Mouse (Mus musculus) midbrain, embryonic 14.5 days (tissue): ENCODE measurements around the gene Cspg5. TPM values are rescaled to one million over a fixed set of nuclear protein-coding genes. Genes with fewer than 3 reads are reported as not detected.

Experiments used
- ATAC-seq: fragments of 200-750 bp; cut with Nextera tagmentation; 2 replicates; pipeline ENCODE4 v1.8.0; 2017; ENCODE audit warnings: moderate number of reproducible peaks, moderate library complexity; ENCODE audit not compliant: low FRiP score, low TSS enrichment
- DNase-seq: peaks from one replicate; pipeline ENCODE4 v3.0.0-alpha.2; 2015
- H3K27ac ChIP-seq: fragments of 300-500 bp; sonication (generic); replicated peaks from 2 replicates; pipeline ENCODE4 v1.5.1; 2014; ENCODE audit warnings: mild to moderate bottlenecking, low read depth, low read length, moderate library complexity
- H3K27me3 ChIP-seq: fragments of 300-500 bp; sonication (generic); 2 replicates; pipeline ENCODE4 v1.6.1; 2014; ENCODE audit warnings: low read length, control low read depth, mixed read lengths; ENCODE audit not compliant: control insufficient read depth, insufficient read depth
- H3K36me3 ChIP-seq: fragments of 300-500 bp; sonication (generic); 2 replicates; pipeline ENCODE4 v1.6.1; 2014; ENCODE audit warnings: low read length, control low read depth; ENCODE audit not compliant: control insufficient read depth, insufficient read depth
- H3K4me1 ChIP-seq: fragments of 300-500 bp; sonication (generic); 2 replicates; pipeline ENCODE4 v1.6.1; 2014; ENCODE audit warnings: mild to moderate bottlenecking, antibody characterized with exemption, low read length, control low read depth; ENCODE audit not compliant: control insufficient read depth, insufficient read depth
- H3K4me2 ChIP-seq: fragments of 300-500 bp; sonication (generic); 2 replicates; pipeline ENCODE4 v1.6.1; 2014; ENCODE audit warnings: mild to moderate bottlenecking, low read length, moderate library complexity
- H3K4me3 ChIP-seq: fragments of 300-500 bp; sonication (generic); replicated peaks from 2 replicates; pipeline ENCODE4 v1.5.1; 2014; ENCODE audit warnings: low read depth, low read length
- H3K9ac ChIP-seq: fragments of 300-500 bp; sonication (generic); replicated peaks from 2 replicates; pipeline ENCODE4 v1.6.1; 2014; ENCODE audit warnings: mild to moderate bottlenecking, low read length, moderate library complexity
- H3K9me3 ChIP-seq: fragments of 300-500 bp; sonication (generic); 2 replicates; pipeline ENCODE4 v1.6.1; 2016; ENCODE audit warnings: low read length, control low read depth, mixed read lengths; ENCODE audit not compliant: control insufficient read depth
- WGBS: fragments of 180-500 bp; shearing (Covaris S2); extraction: QIAGEN DNeasy Blood & Tissue Kit; methylation state at CpG from one replicate; pipeline ENCODE4 v1.1.7; 2014; 5-methylcytosine and 5-hydroxymethylcytosine counted together
- polyA plus RNA-seq: library from polyadenylated mRNA; unstranded; fragments of >200 nt; fragmentation: Nextera tagmentation; extraction: Ambion mirVana; gene quantifications from 2 replicates; pipeline ENCODE4 v1.2.1, GENCODE M21; 2014

Cspg5 gene
- polyA plus RNA-seq = 105 and 178 TPM in 2 replicates

- Histone ChIP-seq H3K9ac (peak within 1 kb of the TSS; percentile 85), H3K27ac (peak within 1 kb of the TSS; percentile 91), H3K4me3 (peak within 1 kb of the TSS; percentile 79), H3K4me1 (peaks cover 19% of the 10 kb centered on the region), H3K36me3 (peaks cover 35% of the 10 kb centered on the region), H3K4me2 (peak within 1 kb of the TSS; percentile 94), H3K9me3 (no peaks in the 10 kb centered on the region), H3K27me3 (no peaks in the 10 kb centered on the region)
- ATAC-seq (no peak), DNase-seq (no peak)
- 91% methylated on average over 7 of the region's 7 CpGs for WGBS
These were observed at the start of gene Cspg5 for GRCm38 (mm10) chr9:110243221-110243833. Cspg5 (plus strand) TSS chr9:110243783.

- peaks cover 84% of the 10 kb centered on the region for H3K36me3 ChIP-seq
- H3K4me3 ChIP-seq = no peak overlapping the region
- H3K4me2 ChIP-seq = no peak overlapping the region
- H3K9ac ChIP-seq = no peak overlapping the region
- no peaks in the 10 kb centered on the region for H3K9me3 ChIP-seq
- DNase-seq (no peak), ATAC-seq (no peak)
- no peaks in the 10 kb centered on the region for H3K4me1 ChIP-seq
- no peak overlapping the region for H3K27ac ChIP-seq
- 97% methylated on average over 2 of the region's 2 CpGs for WGBS
- no peaks in the 10 kb centered on the region for H3K27me3 ChIP-seq
These were observed 43.7 kb upstream of the Cspg5 start for GRCm38 (mm10) chr9:110199870-110200269.

DNA sequence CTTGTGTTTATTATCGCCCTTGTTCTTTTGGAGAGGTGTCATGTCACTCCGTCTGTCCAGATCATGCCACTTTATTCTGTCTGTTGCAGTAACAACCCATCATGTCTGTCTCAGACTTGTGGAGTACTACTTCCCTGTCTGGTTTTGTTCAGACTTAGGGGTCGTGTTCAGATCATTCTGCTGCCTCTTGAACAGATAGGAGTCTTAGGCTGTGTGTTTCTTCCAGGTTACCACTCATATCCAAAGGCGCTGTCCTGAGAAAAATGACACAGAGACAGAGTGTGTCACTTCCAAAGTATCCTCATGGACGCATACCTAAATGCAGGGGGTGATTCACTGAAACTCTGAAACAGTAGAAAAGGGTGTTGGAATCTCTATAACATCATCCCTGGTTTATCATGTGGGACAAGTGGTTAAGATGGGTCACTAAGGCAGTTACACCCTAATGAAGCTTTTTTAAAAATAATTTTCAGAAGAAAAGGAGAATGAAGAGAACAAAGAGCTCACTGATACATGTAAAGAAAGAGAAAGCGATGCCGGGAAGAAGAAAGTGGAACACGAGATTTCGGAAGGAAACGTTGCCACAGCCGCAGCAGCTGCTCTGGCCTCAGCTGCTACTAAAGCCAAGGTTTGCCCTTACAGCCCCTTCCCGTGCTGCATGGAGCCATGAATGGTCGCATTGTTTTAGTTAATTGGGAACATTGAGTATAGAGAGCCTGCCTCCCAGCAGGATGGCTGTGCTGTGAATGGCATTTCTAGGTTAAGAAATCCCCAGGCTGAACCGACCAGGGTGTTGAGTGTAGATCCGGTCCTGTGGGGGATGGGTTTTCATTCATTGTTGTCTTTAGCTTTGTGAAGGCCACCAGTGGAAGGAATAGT lies 37.8 kb upstream of the Cspg5 start:
- H3K9me3 ChIP-seq = no peaks in the 10 kb centered on the region
- peak overlapping the region; percentile 82 for H3K27ac ChIP-seq
- 23% methylated on average over 15 of the region's 15 CpGs for WGBS
- no peak overlapping the region; the same call in 1 of the 2 replicates for H3K9ac ChIP-seq
- H3K36me3 ChIP-seq = peaks cover 82% of the 10 kb centered on the region
- ATAC-seq = peak; percentile 71
- H3K4me1 ChIP-seq = 0 out of 2 replicates have a peak, but pooled peaks cover 7% of the 10 kb centered on the region
- no peak overlapping the region for H3K4me3 ChIP-seq
- peak; percentile 81 for DNase-seq
- no peak overlapping the region for H3K4me2 ChIP-seq
- H3K27me3 ChIP-seq = no peaks in the 10 kb centered on the region

DNA sequence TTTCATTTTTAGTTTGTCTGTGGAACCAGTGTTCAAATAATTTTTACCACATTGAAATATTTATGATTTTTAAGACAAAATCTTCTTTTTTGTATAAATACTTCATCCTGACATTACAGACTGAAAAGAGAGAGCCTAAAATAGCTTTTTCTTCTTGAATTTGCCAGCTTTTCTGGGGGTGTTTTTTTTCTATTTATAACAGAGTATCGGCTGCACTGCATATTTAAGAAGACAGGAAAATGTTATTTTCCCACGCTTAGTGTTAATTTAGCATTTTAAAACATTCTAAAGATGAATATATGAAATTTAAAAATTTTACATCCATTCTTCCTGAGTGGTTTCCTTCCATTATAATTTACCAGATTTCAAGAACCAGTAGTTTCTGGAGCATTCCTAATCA lies 37.1 kb upstream of the Cspg5 start:
- H3K4me2 ChIP-seq = no peak overlapping the region
- DNase-seq = no peak
- WGBS = 75% methylated on average over 2 of the region's 2 CpGs

DNA sequence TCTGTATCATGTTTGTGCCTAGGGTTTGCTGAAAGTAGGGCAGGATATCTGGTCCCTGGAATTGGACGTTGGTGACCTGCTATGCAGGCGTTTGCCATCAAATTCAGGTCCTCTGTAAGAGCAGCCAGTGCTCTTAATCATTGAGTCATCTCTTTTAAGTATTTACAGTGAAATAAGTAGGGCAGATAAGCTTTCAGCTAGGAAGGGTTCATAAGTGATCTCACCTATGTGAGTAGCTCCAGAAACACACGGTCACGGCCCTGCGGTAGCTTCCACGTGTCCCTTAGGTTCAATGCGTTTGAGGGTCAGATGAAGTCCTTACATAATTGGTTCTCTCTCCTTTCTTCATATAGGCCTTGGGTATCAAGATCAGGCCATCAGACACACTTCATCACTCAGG lies 35.3 kb upstream of the Cspg5 start:
- Histone ChIP-seq H3K4me3 (no peak overlapping the region), H3K4me2 (no peak overlapping the region), H3K27ac (no peak overlapping the region), H3K27me3 (no peaks in the 10 kb centered on the region), H3K36me3 (peaks cover 83% of the 10 kb centered on the region), H3K4me1 (0 out of 2 replicates have a peak, but pooled peaks cover 7% of the 10 kb centered on the region), H3K9ac (no peak overlapping the region), H3K9me3 (no peaks in the 10 kb centered on the region)
- no peak for DNase-seq
- WGBS = 73% methylated on average over 7 of the region's 7 CpGs
- no peak for ATAC-seq

More for the DNA sequence above, 37.1 kb upstream of the Cspg5 start:
- no peak overlapping the region for H3K4me3 ChIP-seq
- no peaks in the 10 kb centered on the region for H3K9me3 ChIP-seq
- H3K36me3 ChIP-seq = peaks cover 83% of the 10 kb centered on the region
- 0 out of 2 replicates have a peak overlapping the region, but pooled peaks have one; percentile 14 for H3K27ac ChIP-seq
- H3K4me1 ChIP-seq = 0 out of 2 replicates have a peak, but pooled peaks cover 7% of the 10 kb centered on the region
- no peaks in the 10 kb centered on the region for H3K27me3 ChIP-seq
- H3K9ac ChIP-seq = no peak overlapping the region
- no peak for ATAC-seq

- no peak overlapping the region for H3K9ac ChIP-seq
- no peaks in the 10 kb centered on the region for H3K9me3 ChIP-seq
- WGBS = 94% methylated on average over 3 of the region's 3 CpGs
- no peak overlapping the region for H3K27ac ChIP-seq
- H3K4me3 ChIP-seq = no peak overlapping the region
- ATAC-seq (no peak), DNase-seq (no peak)
- 0 out of 2 replicates have a peak, but pooled peaks cover 7% of the 10 kb centered on the region for H3K4me1 ChIP-seq
- H3K4me2 ChIP-seq = no peak overlapping the region
- H3K27me3 ChIP-seq = no peaks in the 10 kb centered on the region
- H3K36me3 ChIP-seq = peaks cover 83% of the 10 kb centered on the region
These were observed 34.6 kb upstream of the Cspg5 start for GRCm38 (mm10) chr9:110208967-110209366.

GRCm38 (mm10) chr9:110224273-110224672 lies 19.3 kb upstream of the Cspg5 start:
- ATAC-seq = no peak
- H3K4me1 ChIP-seq = no peaks in the 10 kb centered on the region
- H3K4me2 ChIP-seq = no peak overlapping the region
- no peak overlapping the region for H3K4me3 ChIP-seq
- no peak overlapping the region for H3K9ac ChIP-seq
- peaks cover 70% of the 10 kb centered on the region for H3K36me3 ChIP-seq
- 95% methylated on average over 4 of the region's 4 CpGs for WGBS
- H3K9me3 ChIP-seq = no peaks in the 10 kb centered on the region
- H3K27ac ChIP-seq = no peak overlapping the region
- H3K27me3 ChIP-seq = no peaks in the 10 kb centered on the region
- DNase-seq = no peak

- 97% methylated on average over 4 of the region's 4 CpGs for WGBS
- DNase-seq (no peak), ATAC-seq (no peak)
- H3K4me1 ChIP-seq = no peaks in the 10 kb centered on the region
- no peaks in the 10 kb centered on the region for H3K9me3 ChIP-seq
- H3K27me3 ChIP-seq = no peaks in the 10 kb centered on the region
- peaks cover 74% of the 10 kb centered on the region for H3K36me3 ChIP-seq
- no peak overlapping the region for H3K4me2 ChIP-seq
- no peak overlapping the region for H3K27ac ChIP-seq
- H3K4me3 ChIP-seq = no peak overlapping the region
- no peak overlapping the region for H3K9ac ChIP-seq
These were observed 17.4 kb upstream of the Cspg5 start for GRCm38 (mm10) chr9:110226191-110226590.
